Mouse (Mus musculus) intestine, embryonic 14.5 days (tissue): ENCODE measurements at regions not wholly inside any gene's neighbourhood (a gene's known extent, or its start where the extent isn't known, plus 50 kb on each side); places are given as distances from the start of the nearest gene placed in this dataset.

Source experiments
- ATAC-seq: fragments of 200-750 bp; cut with Nextera tagmentation; replicated peaks from 2 replicates; pipeline ENCODE4 v1.8.0; 2017; ENCODE audit warnings: low read depth, moderate number of reproducible peaks, moderate TSS enrichment, moderate library complexity; ENCODE audit not compliant: low FRiP score, low TSS enrichment
- DNase-seq: peaks from one replicate; pipeline ENCODE4 v3.0.0-alpha.2; 2018; ENCODE audit warnings: low spot score
- H3K27ac ChIP-seq: fragments of 300-500 bp; sonication (generic); 2 replicates; pipeline ENCODE4 v1.5.1; 2014; ENCODE audit warnings: low read depth, mild to moderate bottlenecking, control low read depth
- H3K27me3 ChIP-seq: fragments of 300-500 bp; sonication (generic); replicated peaks from 2 replicates; pipeline ENCODE4 v1.6.1; 2014; ENCODE audit warnings: low read length, control low read depth; ENCODE audit not compliant: control insufficient read depth, insufficient read depth
- H3K36me3 ChIP-seq: fragments of 300-500 bp; sonication (generic); 2 replicates; pipeline ENCODE4 v1.6.1; 2014; ENCODE audit warnings: low read length, control low read depth; ENCODE audit not compliant: control insufficient read depth, insufficient read depth
- H3K4me1 ChIP-seq: fragments of 300-500 bp; sonication (generic); replicated peaks from 2 replicates; pipeline ENCODE4 v1.6.1; 2014; ENCODE audit warnings: low read length, control low read depth, mixed read lengths; ENCODE audit not compliant: control insufficient read depth, insufficient read depth
- H3K4me2 ChIP-seq: fragments of 300-500 bp; sonication (generic); 2 replicates; pipeline ENCODE4 v1.6.1; 2014; ENCODE audit warnings: low read length
- H3K4me3 ChIP-seq: fragments of 300-500 bp; sonication (generic); 2 replicates; pipeline ENCODE4 v1.5.1; 2014; ENCODE audit warnings: low read depth, low read length, control low read depth, mixed read lengths
- H3K9ac ChIP-seq: fragments of 300-500 bp; sonication (generic); 2 replicates; pipeline ENCODE4 v1.6.1; 2014; ENCODE audit warnings: mild to moderate bottlenecking, low read length
- H3K9me3 ChIP-seq: fragments of 300-500 bp; sonication (generic); 2 replicates; pipeline ENCODE4 v1.6.1; 2016; ENCODE audit warnings: low read length, control low read depth; ENCODE audit not compliant: control insufficient read depth
- WGBS: fragments of 180-500 bp; shearing (Covaris S2); extraction: QIAGEN DNeasy Blood & Tissue Kit; methylation state at CpG from one replicate; pipeline ENCODE4 v1.1.7; 2014; 5-methylcytosine and 5-hydroxymethylcytosine counted together

DNA sequence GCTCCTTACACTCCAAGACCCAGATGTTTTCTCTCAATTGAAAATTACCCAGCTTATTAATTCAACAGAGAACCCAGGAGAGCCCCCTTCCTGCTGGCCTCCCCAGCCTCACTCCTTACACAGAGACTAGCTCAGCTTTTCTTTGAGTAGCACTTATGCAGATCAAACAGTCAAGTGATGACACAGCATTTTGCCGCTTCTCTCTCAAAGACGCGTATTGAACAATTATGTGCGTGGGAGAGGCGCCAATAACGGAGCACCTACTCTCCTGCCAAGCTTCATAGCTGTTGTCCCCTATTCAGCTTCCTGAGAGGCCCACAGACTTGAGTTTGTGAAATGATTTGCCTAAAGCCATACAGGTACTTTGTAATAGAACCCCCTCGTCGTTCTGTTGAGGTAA is 428.5 kb downstream of the Fut8 start:
- Histone ChIP-seq H3K4me3 (no peak overlapping the region), H3K9me3 (no peaks in the 10 kb centered on the region), H3K27me3 (no peaks in the 10 kb centered on the region), H3K4me2 (no peak overlapping the region), H3K27ac (no peak overlapping the region), H3K36me3 (no peaks in the 10 kb centered on the region), H3K4me1 (no peaks in the 10 kb centered on the region), H3K9ac (no peak overlapping the region)
- DNase-seq (no peak), ATAC-seq (no peak)
- WGBS: 81% methylated on average over 8 of the region's 8 CpGs

DNA sequence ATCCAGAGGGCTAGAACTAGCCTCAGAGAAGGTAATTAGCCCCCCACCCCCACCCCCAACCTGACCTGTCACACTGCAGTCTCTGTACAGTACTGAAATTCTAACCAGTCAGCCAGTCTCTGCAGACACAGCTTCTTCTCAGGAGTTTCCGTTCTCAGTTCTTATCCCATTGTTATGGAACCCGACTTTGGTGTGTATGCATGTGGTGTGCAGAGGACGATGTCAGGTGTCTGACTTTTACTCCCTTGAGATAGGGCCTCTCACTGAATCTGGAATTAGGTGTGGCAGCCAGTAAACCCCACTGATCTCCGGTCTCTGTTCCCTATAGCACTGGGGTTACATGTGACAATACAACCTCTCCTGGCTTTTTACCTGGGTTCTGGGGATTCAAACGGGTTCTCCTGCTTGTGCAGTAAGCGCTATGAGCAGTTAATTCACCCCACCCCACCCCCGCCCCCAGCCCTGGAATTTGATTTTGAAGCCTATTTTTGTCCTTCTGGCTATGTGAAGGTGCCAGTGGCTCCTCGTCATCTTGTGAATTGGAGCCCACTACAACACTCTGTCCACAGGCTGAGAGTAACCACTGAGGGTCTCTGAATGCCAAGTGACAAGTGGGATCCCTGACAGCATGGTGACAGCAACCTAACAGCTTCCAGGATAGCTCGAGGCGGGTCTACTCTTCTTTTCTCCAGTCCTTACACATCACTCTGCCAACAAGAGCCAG is 429.4 kb downstream of the Fut8 start:
- DNase-seq (no peak), ATAC-seq (no peak)
- Histone ChIP-seq H3K27me3 (no peaks in the 10 kb centered on the region), H3K27ac (no peak overlapping the region), H3K36me3 (no peaks in the 10 kb centered on the region), H3K4me3 (no peak overlapping the region), H3K4me1 (no peaks in the 10 kb centered on the region), H3K9ac (no peak overlapping the region), H3K9me3 (no peaks in the 10 kb centered on the region), H3K4me2 (no peak overlapping the region)
- 79% methylated on average over 10 of the region's 10 CpGs for WGBS

DNA sequence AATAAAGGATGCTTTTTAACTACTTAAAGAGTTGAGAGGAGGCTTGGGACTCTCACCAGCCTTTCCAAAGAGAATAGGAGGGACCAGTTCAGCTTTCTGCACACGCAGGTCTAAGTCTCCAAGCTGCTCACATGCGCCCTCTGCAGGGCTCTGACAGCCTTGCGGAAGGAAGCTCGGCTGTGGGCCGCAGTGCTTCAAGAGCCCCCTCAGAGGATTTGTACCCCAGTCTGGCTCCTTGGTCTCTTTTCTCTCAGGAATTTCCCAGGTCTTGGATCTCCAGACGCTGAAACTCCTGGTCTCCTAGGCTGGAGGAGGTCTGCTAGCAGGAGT is 429.9 kb downstream of the Fut8 start:
- H3K4me3 ChIP-seq: no peak overlapping the region
- H3K9me3 ChIP-seq: no peaks in the 10 kb centered on the region
- no peaks in the 10 kb centered on the region for H3K27me3 ChIP-seq
- DNase-seq: peak; percentile 79
- WGBS: 7% methylated on average over 6 of the region's 6 CpGs
- no peak overlapping the region for H3K27ac ChIP-seq
- no peak overlapping the region for H3K9ac ChIP-seq
- no peak overlapping the region for H3K4me2 ChIP-seq
- no peaks in the 10 kb centered on the region for H3K4me1 ChIP-seq
- ATAC-seq: no peak
- no peaks in the 10 kb centered on the region for H3K36me3 ChIP-seq

DNA sequence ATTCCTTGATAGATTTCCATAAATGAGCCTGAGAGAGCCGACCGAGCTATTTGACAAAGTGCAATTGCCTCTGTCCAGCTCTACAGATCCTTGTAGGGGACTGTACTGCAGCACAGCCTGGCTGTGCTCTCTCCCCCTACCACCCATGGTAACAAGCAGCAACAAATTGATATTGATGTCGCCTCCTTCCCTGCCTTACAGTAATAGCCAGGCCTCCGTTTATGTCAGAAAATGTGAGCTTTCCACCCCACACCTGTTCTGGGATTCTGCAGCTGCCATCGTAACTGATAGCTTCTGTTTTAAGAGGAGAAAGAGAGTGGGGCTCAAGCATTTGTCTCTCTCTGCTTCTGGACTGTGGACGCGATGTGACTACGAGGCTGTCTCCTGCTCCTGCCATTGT is 432.6 kb downstream of the Fut8 start:
- Histone ChIP-seq H3K27me3 (no peaks in the 10 kb centered on the region), H3K4me2 (no peak overlapping the region), H3K36me3 (no peaks in the 10 kb centered on the region), H3K9me3 (no peaks in the 10 kb centered on the region), H3K9ac (no peak overlapping the region), H3K4me1 (no peaks in the 10 kb centered on the region), H3K27ac (no peak overlapping the region), H3K4me3 (no peak overlapping the region)
- no peak for DNase-seq
- ATAC-seq: no peak
- WGBS: 69% methylated on average over 8 of the region's 8 CpGs

DNA sequence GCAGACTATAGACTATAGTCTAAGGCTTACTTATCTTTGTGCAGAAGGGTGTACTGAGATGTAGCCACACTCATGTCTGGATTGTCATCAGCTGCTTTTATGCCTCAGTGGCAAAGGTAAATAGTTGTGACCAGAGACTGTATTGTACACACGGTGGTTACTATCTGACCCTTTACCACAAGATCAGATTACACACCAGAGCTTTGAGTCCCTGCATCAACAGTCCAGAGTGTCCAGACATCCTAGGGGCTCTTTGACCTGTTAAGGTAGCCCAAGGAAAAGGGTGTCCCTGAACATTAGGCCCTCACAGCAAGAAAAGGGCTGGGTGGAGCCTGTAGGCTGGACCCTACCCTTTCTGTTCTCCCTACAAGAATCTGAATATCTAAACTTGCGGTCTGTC is 436.4 kb downstream of the Fut8 start:
- H3K27ac ChIP-seq: no peak overlapping the region
- H3K4me3 ChIP-seq: no peak overlapping the region
- DNase-seq (no peak), ATAC-seq (no peak)
- no peak overlapping the region for H3K9ac ChIP-seq
- no peak overlapping the region for H3K4me2 ChIP-seq
- H3K27me3 ChIP-seq: no peaks in the 10 kb centered on the region
- WGBS: 52% methylated on average over 2 of the region's 2 CpGs
- H3K9me3 ChIP-seq: no peaks in the 10 kb centered on the region
- H3K36me3 ChIP-seq: no peaks in the 10 kb centered on the region
- H3K4me1 ChIP-seq: no peaks in the 10 kb centered on the region

DNA sequence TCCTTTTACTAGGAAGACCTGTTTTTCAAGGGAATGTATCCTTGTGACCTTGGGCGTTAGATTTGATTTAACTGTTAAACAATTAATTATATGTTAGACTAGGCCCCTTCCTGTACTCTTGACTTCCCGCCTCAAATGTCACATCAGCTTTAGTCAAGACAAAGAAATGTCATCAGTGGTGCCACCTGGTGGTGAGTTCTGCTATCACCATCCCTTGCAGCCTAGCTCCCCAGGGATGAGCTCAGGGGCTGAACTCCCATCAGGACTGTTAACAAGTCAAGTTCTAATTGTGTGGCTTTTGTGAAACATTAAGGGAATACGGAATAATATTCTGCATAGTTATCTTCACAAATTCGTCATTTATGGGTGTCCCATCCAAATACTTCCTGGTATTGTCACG is 436.8 kb downstream of the Fut8 start:
- DNase-seq: peak; percentile 76

DNA sequence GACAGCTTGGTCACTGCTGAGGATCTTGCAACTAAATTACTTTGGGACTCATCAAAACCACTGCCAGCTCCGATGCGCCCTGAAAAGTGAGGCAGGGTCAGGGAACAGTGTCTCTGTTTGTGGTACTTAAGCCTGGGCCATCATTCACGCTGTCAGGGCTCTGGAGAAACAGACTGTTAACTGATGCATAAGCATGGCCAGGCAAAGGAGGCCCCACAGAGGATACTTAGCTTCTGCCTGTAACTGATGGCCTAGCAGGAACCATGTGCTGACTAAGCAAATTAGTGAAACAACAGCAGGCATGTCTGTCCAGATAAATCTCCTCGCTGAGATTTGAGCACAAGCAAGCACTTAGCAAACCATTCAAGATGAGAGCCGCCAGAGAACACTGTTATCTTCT is 440.1 kb downstream of the Fut8 start:
- Histone ChIP-seq H3K27me3 (no peaks in the 10 kb centered on the region), H3K4me1 (no peaks in the 10 kb centered on the region), H3K27ac (no peak overlapping the region; the same call in 1 of the 2 replicates), H3K9me3 (no peaks in the 10 kb centered on the region), H3K36me3 (no peaks in the 10 kb centered on the region), H3K4me2 (no peak overlapping the region), H3K4me3 (no peak overlapping the region), H3K9ac (no peak overlapping the region)
- ATAC-seq: 0 out of 2 replicates have a peak, but pooled peaks have one; percentile 58
- WGBS: 24% methylated on average over 5 of the region's 5 CpGs
- no peak for DNase-seq

More for the DNA sequence above, 436.8 kb downstream of the Fut8 start:
- H3K27me3 ChIP-seq: no peaks in the 10 kb centered on the region
- no peak overlapping the region for H3K4me3 ChIP-seq
- no peaks in the 10 kb centered on the region for H3K4me1 ChIP-seq
- no peaks in the 10 kb centered on the region for H3K9me3 ChIP-seq
- WGBS: 82% methylated on average over 5 of the region's 5 CpGs
- H3K4me2 ChIP-seq: no peak overlapping the region
- no peak for ATAC-seq
- H3K9ac ChIP-seq: no peak overlapping the region
- H3K27ac ChIP-seq: no peak overlapping the region
- no peaks in the 10 kb centered on the region for H3K36me3 ChIP-seq

DNA sequence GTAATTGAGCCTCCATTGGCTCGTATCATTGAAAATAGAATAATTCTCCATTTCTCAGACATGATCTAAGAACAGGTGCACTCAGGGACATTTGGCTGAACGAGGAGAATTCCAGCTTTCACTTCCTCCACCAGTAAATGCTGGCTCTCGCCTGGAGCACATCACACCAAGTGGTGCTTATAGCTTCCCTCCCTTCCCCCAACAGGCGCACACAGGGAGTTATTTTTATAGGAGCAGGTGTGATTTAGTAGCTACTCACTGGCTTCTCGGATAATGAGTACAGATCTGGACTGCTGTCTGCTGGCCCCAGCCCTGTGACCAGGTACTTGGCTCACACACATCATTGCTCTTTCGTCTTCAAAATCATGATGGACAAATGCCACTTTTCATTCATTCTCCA is 456.2 kb downstream of the Fut8 start:
- ATAC-seq (no peak), DNase-seq (no peak)
- Histone ChIP-seq H3K27me3 (no peaks in the 10 kb centered on the region), H3K36me3 (no peaks in the 10 kb centered on the region), H3K27ac (no peak overlapping the region), H3K4me1 (no peaks in the 10 kb centered on the region), H3K9me3 (no peaks in the 10 kb centered on the region), H3K9ac (no peak overlapping the region), H3K4me2 (no peak overlapping the region), H3K4me3 (no peak overlapping the region)
- 59% methylated on average over 6 of the region's 6 CpGs for WGBS

DNA sequence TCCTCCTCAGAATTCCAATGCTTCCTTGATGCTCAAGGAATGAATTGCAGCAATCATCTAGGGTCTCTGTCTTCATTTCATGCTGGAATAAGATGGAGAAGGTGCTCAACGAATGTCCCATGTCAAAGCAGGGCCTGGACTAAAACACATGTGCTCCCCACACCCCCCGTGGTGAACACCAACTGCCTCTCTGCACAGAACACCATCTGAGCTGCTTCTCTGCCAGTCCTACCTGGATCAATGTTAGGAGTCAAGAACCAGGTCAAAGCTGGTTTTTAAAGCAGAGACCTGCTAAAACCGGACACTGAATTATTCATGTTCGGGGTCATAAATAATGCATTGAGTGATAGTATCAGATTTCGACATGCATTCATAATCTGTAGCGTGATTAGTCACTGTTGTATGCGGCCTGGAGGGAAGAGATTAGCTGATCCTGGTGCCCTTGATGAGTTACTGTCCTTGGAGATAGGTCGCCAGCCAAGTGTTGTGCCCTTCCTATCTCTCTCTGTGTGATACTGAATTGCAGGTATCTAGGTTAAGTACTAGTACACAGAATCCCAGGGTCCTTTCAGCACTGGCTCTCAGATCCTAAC is 458.2 kb downstream of the Fut8 start:
- Histone ChIP-seq H3K9me3 (no peaks in the 10 kb centered on the region), H3K4me3 (no peak overlapping the region), H3K4me1 (no peaks in the 10 kb centered on the region), H3K27me3 (no peaks in the 10 kb centered on the region), H3K36me3 (no peaks in the 10 kb centered on the region), H3K9ac (no peak overlapping the region), H3K27ac (no peak overlapping the region), H3K4me2 (no peak overlapping the region)
- 85% methylated on average over 8 of the region's 8 CpGs for WGBS
- ATAC-seq (no peak), DNase-seq (no peak)
